Mouse (Mus musculus): ENCODE measurements around the gene Flt4. TPM values are rescaled to one million over a fixed set of nuclear protein-coding genes. Genes with fewer than 3 reads are reported as not detected.

Flt4 gene
- total and polyA plus RNA-seq, 3 experiments: 0.06 to 0.17 TPM; not detected in 1

DNA sequence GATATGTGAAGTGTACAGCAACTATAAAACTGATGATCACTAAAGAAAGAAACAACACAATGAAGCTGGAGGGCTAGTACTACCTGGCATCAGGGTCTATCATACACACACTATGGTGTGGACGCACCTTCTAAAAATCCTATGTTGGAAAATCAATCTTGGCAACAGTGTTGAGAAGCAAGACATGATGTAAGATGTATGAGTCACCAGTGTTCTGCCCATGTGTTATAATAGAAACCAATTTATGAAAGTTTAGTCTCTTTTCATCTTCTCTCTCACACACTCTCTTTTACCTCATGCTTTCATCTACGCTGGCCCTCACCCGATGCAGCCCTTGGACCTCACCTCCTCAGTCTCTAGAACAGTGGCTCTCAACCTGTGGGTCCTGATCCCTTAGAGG lies 86.0 kb downstream of the Flt4 start:
- dilution Hi-C loops (cut with MboI; ENCODE audit: extremely low pct_ligation_motif_present, extremely low pct_unique_long_range_greater_than_20kb, low sequenced_read_pairs) (no loop called here), in situ Hi-C loops (cut with MboI; ENCODE audit: low pct_ligation_motif_present, low pct_unique_long_range_greater_than_20kb, low sequenced_read_pairs) (no loop called here)
- Histone ChIP-seq H3K27me3 (replicated peaks) (no peaks in the 10 kb centered on the region), H3K4me3 (replicated peaks in 1 of 3; ENCODE audit: low read depth in 2 of 3, low read length in 2 of 3, poor library complexity in 1 of 3) (no peak overlapping the region), H3K79me2 (replicated peaks; ENCODE audit: control insufficient read depth, extremely low read depth, insufficient read depth, poor library complexity, severe bottlenecking) (peaks cover 85% of the 10 kb centered on the region), H3K4me2 (ENCODE audit: insufficient read depth, low read depth, poor library complexity, severe bottlenecking) (no peak overlapping the region), H3K36me3 (replicated peaks in 1 of 2; ENCODE audit: control insufficient read depth in 1 of 2, insufficient read depth in 1 of 2, low read length in 1 of 2) (peaks cover 28 to 76% of the 10 kb centered on the region in 2 experiments), H3K9me3 (replicated peaks; ENCODE audit: low read length) (no peaks in the 10 kb centered on the region), H3K4me1 (ENCODE audit: control insufficient read depth in 1 of 2, insufficient read depth in 2 of 2) (peaks cover 12 to 90% of the 10 kb centered on the region in 2 experiments), H3K9ac (ENCODE audit: insufficient read depth, low read depth) (no peak overlapping the region), H3K27ac (ENCODE audit: insufficient read depth, low read depth) (no peak overlapping the region)
- no peak for DNase-seq (ENCODE audit: extremely low read depth)
- TF ChIP-seq SMC3 (IDR thresholded peaks at IDR 0.05; ENCODE audit: low read depth, low read length): no peak
- TF ChIP-seq EP300 (IDR thresholded peaks at IDR 0.05; ENCODE audit: low read length): no peak
- 0 out of 2 replicates have a peak, but pooled peaks have one; percentile 14 for TF ChIP-seq ETS1 (conservative IDR thresholded peaks at IDR 0.05; ENCODE audit: low read depth, low read length)
- TF ChIP-seq JUND (conservative IDR thresholded peaks at IDR 0.05; ENCODE audit: low read depth, low read length): no peak; the same call in 1 of the 2 replicates
- TF ChIP-seq SIN3A (IDR thresholded peaks at IDR 0.05; ENCODE audit: low read length): no peak

DNA sequence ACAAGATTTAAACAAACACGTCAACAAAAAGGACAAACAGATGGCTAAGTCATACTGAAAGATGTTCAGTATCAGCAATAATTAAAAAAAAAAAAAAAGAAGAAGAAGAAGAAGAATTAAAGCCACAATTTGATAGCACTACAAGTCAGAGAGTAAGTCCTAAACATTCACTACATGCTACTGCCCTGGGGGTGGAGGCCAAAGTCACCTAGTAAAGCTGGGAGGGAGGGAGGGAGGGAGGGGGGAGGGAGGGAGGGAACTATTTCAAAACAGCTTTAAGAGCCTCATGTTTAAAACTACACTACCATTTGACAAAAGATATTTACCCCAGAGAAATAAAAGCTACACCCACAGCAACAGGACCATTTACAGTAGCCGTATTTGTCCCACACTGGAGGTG lies 86.6 kb downstream of the Flt4 start:
- dilution Hi-C loops (cut with MboI; ENCODE audit: extremely low pct_ligation_motif_present, extremely low pct_unique_long_range_greater_than_20kb, low sequenced_read_pairs): no loop called here
- Histone ChIP-seq H3K36me3 (replicated peaks in 1 of 2; ENCODE audit: control insufficient read depth in 1 of 2, insufficient read depth in 1 of 2, low read length in 1 of 2) (peaks cover 28 to 74% of the 10 kb centered on the region in 2 experiments), H3K9me3 (replicated peaks; ENCODE audit: low read length) (no peaks in the 10 kb centered on the region), H3K4me1 (ENCODE audit: control insufficient read depth in 1 of 2, insufficient read depth in 2 of 2) (peaks cover 12 to 84% of the 10 kb centered on the region in 2 experiments), H3K27me3 (replicated peaks) (no peaks in the 10 kb centered on the region), H3K9ac (ENCODE audit: insufficient read depth, low read depth) (0 out of 2 replicates have a peak overlapping the region, but pooled peaks have one; percentile 42), H3K27ac (ENCODE audit: insufficient read depth, low read depth) (0 out of 2 replicates have a peak overlapping the region, but pooled peaks have one; percentile 49), H3K4me3 (replicated peaks in 1 of 3; ENCODE audit: low read depth in 2 of 3, low read length in 2 of 3, poor library complexity in 1 of 3) (no peak overlapping the region), H3K4me2 (ENCODE audit: insufficient read depth, low read depth, poor library complexity, severe bottlenecking) (no peak overlapping the region), H3K79me2 (replicated peaks; ENCODE audit: control insufficient read depth, extremely low read depth, insufficient read depth, poor library complexity, severe bottlenecking) (peaks cover 80% of the 10 kb centered on the region)
- TF ChIP-seq PAX5 (IDR thresholded peaks at IDR 0.05; ENCODE audit: low read length) (no peak), MXI1 (IDR thresholded peaks at IDR 0.05; ENCODE audit: low read depth, low read length) (no peak), IRF4 (IDR thresholded peaks at IDR 0.05; ENCODE audit: low read depth, low read length) (no peak), MAX (IDR thresholded peaks at IDR 0.05; ENCODE audit: low read length) (no peak), POLR2AphosphoS2 (IDR thresholded peaks at IDR 0.05; ENCODE audit: low read depth, low read length) (no peak), E2F4 (IDR thresholded peaks at IDR 0.05; ENCODE audit: insufficient replicate concordance, low read depth, low read length) (no peak), POLR2A (IDR thresholded peaks at IDR 0.05; ENCODE audit: low read depth, low read length) (no peak), CTCF (conservative IDR thresholded peaks at IDR 0.05 in 1 of 2, IDR thresholded peaks at IDR 0.05 in 1 of 2; ENCODE audit: low read depth in 2 of 2, low read length in 2 of 2) (no peak), JUN (IDR thresholded peaks at IDR 0.05; ENCODE audit: insufficient read depth, low read depth, low read length) (no peak), CHD2 (IDR thresholded peaks at IDR 0.05; ENCODE audit: low read length) (no peak), RAD21 (IDR thresholded peaks at IDR 0.05; ENCODE audit: low read depth, low read length) (no peak), NRF1 (IDR thresholded peaks at IDR 0.05; ENCODE audit: low read depth, low read length) (no peak), CHD1 (IDR thresholded peaks at IDR 0.05; ENCODE audit: low read depth, low read length) (no peak), USF1 (IDR thresholded peaks at IDR 0.05; ENCODE audit: low read depth, low read length) (no peak)
- DNase-seq (ENCODE audit: extremely low read depth): no peak
- in situ Hi-C loops (cut with MboI; ENCODE audit: low pct_ligation_motif_present, low pct_unique_long_range_greater_than_20kb, low sequenced_read_pairs): no loop called here
